Mouse (Mus musculus): ENCODE results near the gene Narfl. TPM values are rescaled to one million over a fixed set of nuclear protein-coding genes. Genes with fewer than 3 reads are reported as not detected.

The Narfl gene
- polyA plus RNA-seq, 1 experiment from 2014 or later: 26.6 TPM

GRCm38 (mm10) chr17:25832436-25833290, 59.1 kb downstream of the Narfl start:
- peak overlapping the region; percentile 98 for H3K4me2 ChIP-seq
- H3K9ac ChIP-seq (replicated peaks): peak overlapping the region; percentile 92
- no peaks in the 10 kb centered on the region for H3K27me3 ChIP-seq (replicated peaks)
- peak; percentile 91 for ATAC-seq (ENCODE audit: low FRiP score)
- H3K4me1 ChIP-seq: peaks cover 85% of the 10 kb centered on the region
- 0% methylated on average over 71 of the region's 77 CpGs for WGBS
- peaks cover 31% of the 10 kb centered on the region for H3K36me3 ChIP-seq
- H3K4me3 ChIP-seq (replicated peaks): peak overlapping the region; percentile 92
- no peaks in the 10 kb centered on the region for H3K9me3 ChIP-seq (replicated peaks)
- peak overlapping the region; percentile 99 for H3K27ac ChIP-seq (replicated peaks)

Small RNA genes lying within 50 kb of the gene (microRNA-seq; reads per million reads assigned to microRNA genes)
- gene Gm25083 (not detected), gene Mir3082 (not detected), gene Mir6966 (not detected)

Other genes with a start within 250 kb of the Narfl start
- gene Sox8, start 203.1 kb upstream of the Narfl start, polyA plus RNA-seq (2015; fragmentation: Nextera tagmentation; extraction: Ambion mirVana): 16.0 and 16.9 TPM in 2 replicates
- 26.2 and 26.9 TPM in 2 replicates for gene Lmf1, start 194.7 kb upstream of the Narfl start, polyA plus RNA-seq (2015; fragmentation: Nextera tagmentation; extraction: Ambion mirVana)
- 8.0 and 8.3 TPM in 2 replicates for gene Gng13, start 56.6 kb upstream of the Narfl start, polyA plus RNA-seq (2015; fragmentation: Nextera tagmentation; extraction: Ambion mirVana)
- gene Chtf18, start 46.4 kb upstream of the Narfl start, polyA plus RNA-seq (2015; fragmentation: Nextera tagmentation; extraction: Ambion mirVana): 5.8 and 10.1 TPM in 2 replicates
- gene Rpusd1, start 46.1 kb upstream of the Narfl start, polyA plus RNA-seq (2015; fragmentation: Nextera tagmentation; extraction: Ambion mirVana): 29.3 and 30.3 TPM in 2 replicates
- gene Mslnl, start 37.7 kb upstream of the Narfl start, polyA plus RNA-seq (2015; fragmentation: Nextera tagmentation; extraction: Ambion mirVana): not detected in 2 replicates
- gene Msln, start 19.4 kb upstream of the Narfl start, polyA plus RNA-seq (2015; fragmentation: Nextera tagmentation; extraction: Ambion mirVana): 1.4 and 2.0 TPM in 2 replicates
- 137 and 153 TPM in 2 replicates for gene Haghl, start 11.9 kb downstream of the Narfl start, polyA plus RNA-seq (2015; fragmentation: Nextera tagmentation; extraction: Ambion mirVana)
- gene Ccdc78, start 12.8 kb downstream of the Narfl start, polyA plus RNA-seq (2015; fragmentation: Nextera tagmentation; extraction: Ambion mirVana): 0.17 and 0.41 TPM in 2 replicates
- gene Fam173a, start 19.1 kb downstream of the Narfl start, polyA plus RNA-seq (2015; fragmentation: Nextera tagmentation; extraction: Ambion mirVana): 94.0 and 94.1 TPM in 2 replicates
- gene AC134908.4, start 21.9 kb downstream of the Narfl start, polyA plus RNA-seq (2015; fragmentation: Nextera tagmentation; extraction: Ambion mirVana): 3.1 TPM in 1 of 2 replicates, not detected in the other
- 72.7 and 75.2 TPM in 2 replicates for gene Metrn, start 23.4 kb downstream of the Narfl start, polyA plus RNA-seq (2015; fragmentation: Nextera tagmentation; extraction: Ambion mirVana)
- gene Fbxl16, start 35.3 kb downstream of the Narfl start, polyA plus RNA-seq (2015; fragmentation: Nextera tagmentation; extraction: Ambion mirVana): 31.3 and 40.9 TPM in 2 replicates
- gene Wdr24, start 49.9 kb downstream of the Narfl start, polyA plus RNA-seq (2015; fragmentation: Nextera tagmentation; extraction: Ambion mirVana): 26.5 and 29.9 TPM in 2 replicates
- 48.5 and 49.8 TPM in 2 replicates for gene Jmjd8, start 55.1 kb downstream of the Narfl start, polyA plus RNA-seq (2015; fragmentation: Nextera tagmentation; extraction: Ambion mirVana)
- gene Stub1, start 59.6 kb downstream of the Narfl start, polyA plus RNA-seq (2015; fragmentation: Nextera tagmentation; extraction: Ambion mirVana): 380 TPM in 2 replicates
- gene Rhbdl1, start 63.5 kb downstream of the Narfl start, polyA plus RNA-seq (2015; fragmentation: Nextera tagmentation; extraction: Ambion mirVana): 45.9 and 56.9 TPM in 2 replicates
- 11.6 and 14.6 TPM in 2 replicates for gene Gm20683, start 68.0 kb downstream of the Narfl start, polyA plus RNA-seq (2015; fragmentation: Nextera tagmentation; extraction: Ambion mirVana)
- 17.8 and 23.0 TPM in 2 replicates for gene Rhot2, start 71.1 kb downstream of the Narfl start, polyA plus RNA-seq (2015; fragmentation: Nextera tagmentation; extraction: Ambion mirVana)
- 15.5 and 18.1 TPM in 2 replicates for gene Wdr90, start 87.7 kb downstream of the Narfl start, polyA plus RNA-seq (2015; fragmentation: Nextera tagmentation; extraction: Ambion mirVana)
- 30.3 and 30.7 TPM in 2 replicates for gene Mcrip2, start 95.0 kb downstream of the Narfl start, polyA plus RNA-seq (2015; fragmentation: Nextera tagmentation; extraction: Ambion mirVana)
- gene Mettl26, start 101.3 kb downstream of the Narfl start, polyA plus RNA-seq (2015; fragmentation: Nextera tagmentation; extraction: Ambion mirVana): 64.9 and 65.4 TPM in 2 replicates
- 0.47 and 0.52 TPM in 2 replicates for gene Wfikkn1, start 107.1 kb downstream of the Narfl start, polyA plus RNA-seq (2015; fragmentation: Nextera tagmentation; extraction: Ambion mirVana)
- 46.2 and 50.5 TPM in 2 replicates for gene Rab40c, start 146.0 kb downstream of the Narfl start, polyA plus RNA-seq (2015; fragmentation: Nextera tagmentation; extraction: Ambion mirVana)
- 71.9 and 78.2 TPM in 2 replicates for gene Pigq, start 171.2 kb downstream of the Narfl start, polyA plus RNA-seq (2015; fragmentation: Nextera tagmentation; extraction: Ambion mirVana)
- gene Nhlrc4, start 171.2 kb downstream of the Narfl start, polyA plus RNA-seq (2015; fragmentation: Nextera tagmentation; extraction: Ambion mirVana): not detected in 2 replicates
- gene A930017K11Rik, start 178.8 kb downstream of the Narfl start, polyA plus RNA-seq (2015; fragmentation: Nextera tagmentation; extraction: Ambion mirVana): 0.24 TPM in 1 of 2 replicates, not detected in the other
- gene Capn15, start 212.0 kb downstream of the Narfl start, polyA plus RNA-seq (2015; fragmentation: Nextera tagmentation; extraction: Ambion mirVana): 20.1 and 22.5 TPM in 2 replicates

Data from neural tube, embryonic 15.5 days (tissue).